Mouse (Mus musculus): Measurements from ENCODE around the gene Lmcd1.

Gene Lmcd1

DNA sequence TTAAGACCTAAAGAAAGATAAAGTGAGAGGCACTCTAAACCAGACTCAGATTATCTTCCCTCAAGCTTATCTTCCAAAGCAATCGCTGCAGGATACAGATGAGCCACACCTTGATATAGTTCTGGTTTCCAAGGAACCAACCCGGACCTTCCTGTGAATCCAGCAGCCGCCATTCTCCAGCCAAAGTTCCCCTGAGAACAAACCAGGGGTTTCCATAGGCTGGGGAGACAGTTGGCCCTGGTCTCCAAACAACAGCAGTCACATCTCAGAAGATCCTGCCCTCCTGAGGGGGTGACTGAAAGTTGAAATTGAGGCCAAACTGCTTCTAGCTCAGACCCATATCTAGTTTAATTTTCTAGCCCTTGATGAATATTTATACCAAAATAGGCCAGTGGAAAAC is 14.7 kb downstream of the Lmcd1 start:
- peak; percentile 93 for DNase-seq

DNA sequence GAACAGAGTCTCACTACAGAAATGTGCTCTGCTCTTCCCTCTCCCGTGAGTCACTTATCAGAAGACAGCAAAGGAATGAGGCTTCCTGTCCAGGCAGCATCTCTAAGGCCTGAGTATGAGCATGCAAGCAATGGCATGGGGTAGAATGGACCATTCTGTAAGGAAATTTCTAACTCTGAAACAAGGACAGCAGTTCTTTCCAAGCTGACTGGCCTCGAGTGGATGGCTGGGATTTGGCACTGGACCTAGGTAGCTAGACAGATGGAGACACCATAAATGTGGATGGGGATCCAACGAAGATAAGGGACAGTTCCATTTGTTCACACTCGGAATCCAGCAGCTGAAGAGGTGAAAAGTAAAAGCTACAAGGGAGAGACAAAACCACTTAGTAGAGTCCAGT is 17.6 kb downstream of the Lmcd1 start:
- DNase-seq = peak; percentile 61

DNA sequence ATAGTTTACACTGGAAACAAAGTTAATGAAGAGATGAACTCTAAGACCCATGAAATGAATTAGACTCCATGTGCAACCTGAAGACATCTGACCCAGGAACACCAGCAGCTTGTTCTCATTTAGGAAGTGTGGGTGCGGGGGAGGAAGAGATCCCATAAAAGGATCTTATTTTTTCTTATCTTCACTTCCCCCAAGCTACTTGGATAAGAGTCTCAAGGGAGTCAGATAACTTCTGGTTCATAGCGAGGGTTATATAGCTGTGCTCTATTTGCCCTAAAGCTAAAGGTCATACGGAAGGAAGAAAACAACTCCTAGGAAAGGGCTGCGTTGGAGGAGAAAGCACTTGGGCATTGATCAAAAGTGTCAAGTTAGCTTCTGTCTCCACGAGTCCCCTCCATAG is 19.8 kb downstream of the Lmcd1 start:
- peak; percentile 80 for DNase-seq

DNA sequence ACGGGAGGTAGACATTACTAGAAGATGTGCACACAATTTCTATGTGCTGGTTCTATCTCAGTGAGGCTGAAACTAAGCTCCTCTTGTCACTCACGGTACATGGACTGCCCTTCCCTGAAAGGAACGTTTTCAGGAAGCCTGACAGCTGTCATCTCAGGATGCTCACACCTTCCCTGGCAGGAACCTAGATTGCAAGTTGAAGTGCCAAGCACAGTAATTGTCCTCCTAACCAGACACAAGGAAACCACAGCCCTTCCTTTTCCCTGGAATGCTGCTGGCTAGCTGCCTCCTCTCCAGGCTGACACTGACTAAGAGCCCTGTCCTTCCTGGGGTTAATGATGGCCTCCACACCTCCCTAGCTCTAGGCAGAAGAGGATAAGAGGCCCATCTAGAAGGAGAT is 21.7 kb downstream of the Lmcd1 start:
- DNase-seq = peak; percentile 97

DNA sequence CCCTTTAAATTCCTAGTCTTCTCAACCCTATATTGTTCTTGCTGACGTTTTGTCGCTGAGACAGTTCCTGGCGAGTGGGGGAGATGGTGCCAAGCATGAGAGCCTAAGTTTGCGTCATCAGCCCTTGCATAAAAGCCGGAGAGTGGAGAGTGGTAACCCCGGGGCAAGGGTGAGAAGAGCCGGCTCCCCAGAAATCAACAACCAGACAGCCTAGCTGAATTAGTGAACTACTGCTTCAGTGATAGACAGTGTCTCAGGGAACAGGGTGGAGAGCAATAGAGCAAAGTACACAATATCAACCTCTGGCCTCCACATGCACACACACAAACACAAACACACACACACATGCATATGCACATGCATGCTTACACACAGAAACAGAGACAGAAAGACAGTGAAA is 26.6 kb downstream of the Lmcd1 start:
- DNase-seq = no peak

DNA sequence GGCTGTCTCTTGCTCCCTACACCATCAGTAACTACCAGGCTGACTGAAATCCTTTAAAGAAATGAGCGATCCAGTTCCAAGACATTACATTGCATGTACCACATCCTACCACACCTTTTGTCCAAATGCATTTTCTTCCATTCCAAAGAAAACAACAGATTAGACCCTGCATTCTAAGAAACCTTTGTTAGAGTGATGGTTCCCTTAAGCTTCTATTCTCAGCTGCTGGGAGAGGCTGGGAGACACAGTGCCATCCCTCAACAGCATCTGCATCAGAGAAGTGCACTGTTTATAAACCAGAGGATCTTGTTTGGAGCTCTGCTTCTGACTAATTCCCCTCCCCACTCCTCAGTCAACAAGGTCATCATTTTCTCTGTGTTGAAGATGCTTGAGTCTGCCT is 27.1 kb downstream of the Lmcd1 start:
- peak; percentile 49 for DNase-seq

DNA sequence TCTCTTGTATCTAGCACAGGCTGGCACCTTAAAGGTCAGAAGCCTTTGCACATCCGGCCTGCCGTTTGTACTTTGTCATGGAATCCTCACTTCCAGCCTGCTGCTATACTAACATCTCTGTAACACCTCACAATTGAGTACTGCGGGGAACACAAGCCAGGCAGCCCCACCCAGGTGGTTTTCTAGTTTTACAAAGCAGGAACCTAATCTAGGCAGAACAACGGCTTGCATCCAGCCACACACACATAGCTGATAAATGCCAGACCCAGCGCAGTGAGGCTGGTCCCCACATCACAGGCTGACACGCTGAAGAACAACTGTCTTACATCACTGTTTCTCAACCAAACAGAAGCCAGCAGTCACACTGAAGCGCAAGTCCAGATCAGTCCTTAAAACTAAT is 28.7 kb downstream of the Lmcd1 start:
- peak; percentile 96 for DNase-seq

DNA sequence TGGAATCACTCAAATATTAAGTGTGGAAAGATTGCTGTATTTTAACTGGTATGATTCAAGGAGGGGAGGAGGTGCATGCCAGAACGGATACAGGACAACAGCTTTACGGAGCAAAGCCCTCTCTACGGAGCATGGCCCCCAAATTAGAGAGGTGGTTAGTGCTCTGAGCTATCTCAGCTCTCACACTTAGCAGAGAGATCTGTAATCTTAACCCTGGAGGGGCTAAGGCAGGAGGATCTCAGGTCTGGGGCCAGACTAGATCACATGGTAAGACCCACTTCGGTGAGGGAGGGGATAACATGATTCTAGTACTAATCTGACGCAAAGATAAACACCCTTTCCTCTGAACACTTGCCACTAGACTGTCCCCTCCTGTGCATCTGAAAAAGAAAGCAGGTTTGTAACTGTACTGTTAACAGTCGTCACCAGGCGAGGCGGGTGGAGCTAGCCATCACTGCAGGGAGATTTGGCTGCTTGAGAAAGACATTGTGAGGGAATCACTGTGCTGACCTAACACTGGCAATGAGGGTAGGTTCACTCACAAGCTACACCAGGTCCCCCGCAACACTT is 29.3 kb downstream of the Lmcd1 start:
- DNase-seq = no peak

DNA sequence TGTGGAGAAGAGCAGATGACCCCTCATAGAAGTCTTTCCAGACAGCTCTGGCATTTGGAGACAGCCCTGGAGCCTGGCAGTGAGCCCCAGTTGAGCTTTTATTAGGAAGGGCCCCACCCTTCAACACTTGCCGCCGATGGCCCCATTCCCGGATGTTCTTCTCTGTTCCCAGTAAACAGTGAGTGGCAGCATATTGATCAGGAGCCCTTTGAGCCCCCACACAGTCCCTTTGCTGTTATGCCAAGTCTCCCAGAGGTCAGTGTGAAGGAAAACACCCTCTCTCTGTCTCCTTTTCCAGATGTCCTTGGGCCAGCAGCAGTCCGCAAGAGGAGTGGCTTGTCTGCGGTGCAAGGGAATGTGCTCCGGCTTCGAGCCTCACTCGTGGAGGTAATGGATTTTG is 31.2 kb downstream of the Lmcd1 start:
- peak; percentile 98 for DNase-seq

DNA sequence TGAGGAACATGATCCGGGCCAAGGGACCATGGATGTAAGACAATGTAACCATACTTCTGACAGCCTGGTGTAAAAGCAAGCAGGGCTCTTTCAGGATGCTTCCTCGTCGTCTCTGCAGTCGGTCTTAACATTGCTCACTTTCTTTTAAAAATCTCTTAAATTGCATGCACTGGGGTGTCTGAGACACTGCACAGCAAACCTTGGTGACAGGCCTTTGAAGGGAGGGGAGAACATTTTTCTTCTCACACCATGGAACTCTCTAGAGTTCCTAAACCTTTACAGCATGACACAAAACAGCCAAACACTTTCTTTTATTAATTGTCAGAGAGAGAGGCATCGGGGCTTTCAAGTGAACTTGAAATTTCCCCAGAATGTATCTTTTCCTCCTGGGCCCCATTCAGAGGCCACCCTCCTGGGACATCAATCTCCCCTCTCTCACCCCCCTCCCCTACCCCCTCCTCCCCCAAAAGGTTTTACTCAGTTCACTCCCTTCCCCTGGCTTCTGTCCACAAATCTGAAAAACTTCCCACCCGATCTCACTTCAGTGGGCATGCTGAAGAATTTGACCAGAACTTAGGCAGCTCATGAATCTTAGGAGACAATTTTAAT is 35.9 kb downstream of the Lmcd1 start:
- no peak for DNase-seq

DNA sequence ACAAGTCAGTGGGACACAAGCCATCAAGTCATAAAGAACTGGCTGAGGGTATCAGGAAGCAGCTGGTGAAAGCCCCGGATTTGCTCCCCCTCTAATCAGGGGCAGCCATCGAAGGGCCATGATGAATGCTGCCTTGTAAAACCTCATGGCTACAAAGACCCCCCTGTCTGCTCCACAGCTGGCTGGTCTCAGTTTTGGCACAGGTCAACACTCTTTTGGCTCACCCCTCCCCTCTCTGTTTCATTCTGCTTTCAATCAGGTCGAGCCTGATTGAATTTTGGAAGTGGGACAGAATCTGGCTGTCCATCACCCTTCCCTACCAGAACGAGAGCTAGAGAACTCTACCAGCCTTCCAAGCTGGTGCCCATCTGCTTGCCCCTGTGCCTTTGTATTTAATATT is 37.8 kb downstream of the Lmcd1 start:
- no peak for DNase-seq

DNA sequence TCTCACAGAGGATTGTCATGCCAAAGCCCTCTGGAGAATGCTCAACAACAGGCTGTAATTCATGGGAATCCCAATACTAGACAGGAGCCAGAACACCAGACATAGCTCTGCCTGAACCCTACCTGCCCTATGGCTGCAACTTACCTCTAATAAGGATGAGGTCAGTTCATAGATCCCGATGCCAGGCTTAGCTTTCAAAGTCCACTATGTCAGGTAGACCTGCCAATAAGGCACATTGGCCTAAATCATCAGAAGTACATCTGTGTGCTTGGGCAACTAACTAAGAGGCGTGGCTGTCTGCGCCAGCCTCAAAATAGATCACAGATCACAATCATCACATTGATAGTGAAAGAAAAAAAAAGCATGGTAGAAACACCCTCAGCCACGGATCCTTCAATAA is 45.9 kb downstream of the Lmcd1 start:
- DNase-seq = no peak

DNA sequence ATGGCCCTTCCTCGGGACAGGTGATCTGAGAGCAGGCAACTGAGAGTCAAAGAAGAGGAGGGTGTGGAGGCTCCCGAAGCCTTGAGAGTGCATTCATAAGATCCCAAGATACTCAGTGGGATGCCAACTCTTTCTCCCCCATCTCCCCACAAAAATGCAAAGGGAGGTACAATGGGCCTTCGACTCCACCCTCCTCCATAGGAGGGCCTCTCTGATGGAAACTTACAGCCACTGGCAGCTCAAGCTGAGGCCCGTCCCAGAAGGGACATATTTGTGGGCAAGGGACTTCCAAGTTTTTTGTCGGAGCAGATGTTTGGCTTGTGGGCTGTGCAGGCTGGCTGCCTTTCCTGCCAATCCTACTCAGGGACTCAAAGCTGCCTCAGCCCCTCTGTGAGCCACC is 47.1 kb downstream of the Lmcd1 start:
- DNase-seq = peak; percentile 93

DNA sequence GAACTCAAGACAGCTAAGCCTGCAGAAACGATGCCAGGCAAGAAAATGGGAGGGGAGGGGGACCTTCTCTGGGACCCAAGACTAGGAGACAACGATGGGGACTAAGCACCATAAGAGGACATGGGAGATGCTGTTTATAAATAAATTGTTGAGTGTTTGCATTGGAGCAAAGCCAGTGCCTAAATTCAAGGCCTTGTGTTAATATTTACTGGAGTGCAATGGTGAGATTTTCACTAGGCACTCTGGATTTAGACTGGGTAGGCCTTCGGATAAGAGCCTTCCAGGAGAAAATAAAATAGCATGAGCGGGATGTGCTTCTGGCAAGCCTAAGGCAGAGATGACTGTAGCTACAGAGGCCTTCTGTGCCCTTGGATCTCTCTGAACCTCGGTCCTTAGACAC is 49.4 kb downstream of the Lmcd1 start:
- no peak for DNase-seq

DNA sequence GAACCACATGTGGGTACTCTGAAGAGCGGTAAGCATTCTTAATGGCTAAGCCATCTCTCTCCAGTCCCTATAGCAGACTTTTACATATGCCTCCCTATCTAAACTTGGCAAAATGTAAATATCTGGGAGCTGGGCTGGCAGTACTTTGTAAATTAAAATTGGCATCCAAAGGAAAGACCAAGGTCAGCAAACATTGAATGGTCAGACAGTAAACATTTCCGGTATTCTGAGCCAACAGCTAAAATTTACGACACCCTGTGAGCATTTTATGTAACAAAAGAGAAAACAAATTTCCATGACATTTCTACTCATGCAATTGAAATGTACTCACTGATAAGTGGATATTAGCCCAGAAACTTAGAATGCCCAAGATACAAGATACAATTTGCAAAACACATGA is 51.7 kb downstream of the Lmcd1 start:
- DNase-seq = no peak

DNA sequence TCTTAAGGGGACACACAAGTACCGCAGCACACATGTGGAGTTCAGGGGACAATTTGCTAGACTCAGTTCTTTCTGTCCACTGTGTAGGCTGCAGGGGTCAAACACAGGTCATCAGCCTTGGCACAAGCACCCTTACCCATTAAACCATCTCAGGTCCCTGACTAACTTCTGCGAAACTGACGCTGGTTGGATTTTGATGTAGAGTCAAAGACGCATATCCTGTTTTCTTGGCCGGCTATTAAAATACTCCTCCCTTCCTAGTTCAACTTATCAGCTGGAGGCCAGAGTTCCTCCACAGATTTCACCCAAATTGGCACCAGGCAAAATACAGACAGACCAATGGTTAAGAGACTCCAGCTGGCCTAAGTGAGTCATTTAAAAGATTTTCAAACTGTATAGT is 54.2 kb downstream of the Lmcd1 start:
- DNase-seq = peak; percentile 97

DNA sequence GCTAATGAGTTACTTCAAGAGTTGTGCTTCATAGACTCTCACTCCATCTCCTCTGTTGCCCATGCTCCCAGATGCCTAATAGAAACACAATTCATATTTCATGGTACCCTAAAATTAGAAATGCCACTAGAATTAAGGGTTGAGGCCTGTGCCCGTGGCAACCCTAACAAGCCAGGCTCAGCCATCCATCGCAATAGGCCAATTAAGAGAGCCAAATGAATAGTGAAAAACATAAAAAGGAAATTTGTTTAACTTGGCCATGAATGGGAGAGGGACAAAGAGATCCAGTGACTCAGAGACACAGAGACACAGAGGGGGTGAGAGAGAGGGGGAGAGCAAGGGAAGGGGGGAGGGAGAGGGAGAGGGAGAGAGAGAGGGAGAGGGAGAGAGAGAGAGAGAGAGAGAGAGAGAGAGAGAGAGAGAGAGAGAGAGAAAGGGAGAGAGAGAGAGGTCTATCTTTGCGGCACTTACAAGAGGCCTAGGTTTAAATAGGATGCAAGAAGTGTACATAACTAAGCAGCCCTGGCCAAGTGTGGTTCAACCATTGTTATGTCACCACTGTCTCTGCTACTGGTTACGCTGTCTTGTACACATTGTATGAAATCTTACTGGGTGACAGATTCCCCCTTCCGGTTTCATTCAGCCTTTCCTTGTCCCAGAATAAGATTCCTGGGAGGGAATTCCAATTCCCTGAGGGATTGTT is 57.1 kb downstream of the Lmcd1 start:
- no peak for DNase-seq

DNA sequence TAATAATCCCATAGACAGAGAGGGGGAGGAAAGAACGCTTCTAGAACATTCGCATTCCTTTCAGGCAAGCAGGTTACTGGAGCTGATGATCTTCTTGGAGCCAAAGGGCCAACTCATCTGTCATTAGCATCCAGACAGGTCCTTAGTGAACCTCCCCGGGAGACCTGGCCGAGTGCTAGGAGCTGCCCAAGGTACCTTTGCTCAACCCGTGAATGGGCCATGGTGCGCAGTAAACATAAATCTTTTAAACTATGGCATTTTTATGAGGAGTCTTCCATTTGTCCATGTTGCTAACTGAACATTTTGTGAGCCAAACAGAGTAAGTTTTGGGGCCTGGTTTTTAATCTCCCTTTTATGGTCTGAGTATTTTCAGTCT is 57.7 kb downstream of the Lmcd1 start:
- DNase-seq = no peak

DNA sequence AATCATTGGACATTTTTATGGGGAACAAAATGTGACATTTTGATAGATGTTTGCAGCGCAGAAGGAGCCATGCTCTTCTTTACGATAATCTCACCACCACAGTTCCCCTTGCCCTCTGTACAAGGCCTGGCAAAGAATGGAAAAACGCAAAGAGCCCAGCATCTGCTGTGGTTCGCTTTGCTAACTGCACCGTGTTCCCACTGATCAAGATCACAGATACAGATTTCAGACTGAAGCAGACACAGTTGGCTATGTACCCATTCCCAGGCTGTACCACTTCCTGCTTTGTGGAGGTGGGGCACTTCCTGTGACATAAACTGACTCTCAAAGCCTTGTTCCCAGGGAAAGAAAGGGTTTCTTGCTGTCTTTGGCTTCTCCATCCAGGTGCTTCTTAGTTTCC is 60.4 kb downstream of the Lmcd1 start:
- no peak for DNase-seq

DNA sequence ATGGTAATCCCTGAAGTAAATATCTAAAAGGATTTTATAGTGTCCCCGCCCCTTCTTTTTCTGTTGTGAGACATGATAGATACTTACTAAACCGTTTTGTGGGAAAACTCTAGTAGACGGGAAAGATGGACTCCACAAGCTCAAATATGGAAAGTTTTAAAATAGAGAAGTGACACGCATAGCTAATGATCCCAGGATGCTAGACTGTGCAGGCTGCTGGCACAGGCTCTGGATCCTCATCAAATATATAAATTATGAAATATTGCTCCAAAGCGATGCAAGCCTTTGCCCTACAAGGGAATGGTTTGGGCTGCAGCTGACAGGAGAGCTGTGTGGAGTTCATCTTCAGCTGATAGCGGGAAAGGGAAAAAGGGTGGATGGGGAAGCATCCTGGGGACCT is 64.1 kb downstream of the Lmcd1 start:
- DNase-seq = peak; percentile 71

DNA sequence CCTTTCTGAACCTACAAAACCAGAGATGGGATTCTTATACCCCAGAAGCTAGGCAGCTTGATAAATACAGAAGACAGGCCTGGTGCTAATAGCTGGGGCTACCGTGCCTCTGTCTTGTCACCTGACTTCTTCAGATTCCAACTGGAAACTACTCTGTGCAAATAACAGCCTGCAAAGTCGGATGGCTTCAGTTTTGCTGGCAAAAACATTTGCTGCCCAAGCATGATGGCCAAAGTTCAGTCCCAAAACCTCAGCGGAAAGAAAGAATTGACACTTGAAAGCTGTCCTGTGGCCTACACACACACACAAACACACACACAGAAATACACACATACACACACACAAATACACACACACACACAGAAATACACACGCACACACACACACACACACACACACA is 65.5 kb downstream of the Lmcd1 start:
- no peak for DNase-seq

DNA sequence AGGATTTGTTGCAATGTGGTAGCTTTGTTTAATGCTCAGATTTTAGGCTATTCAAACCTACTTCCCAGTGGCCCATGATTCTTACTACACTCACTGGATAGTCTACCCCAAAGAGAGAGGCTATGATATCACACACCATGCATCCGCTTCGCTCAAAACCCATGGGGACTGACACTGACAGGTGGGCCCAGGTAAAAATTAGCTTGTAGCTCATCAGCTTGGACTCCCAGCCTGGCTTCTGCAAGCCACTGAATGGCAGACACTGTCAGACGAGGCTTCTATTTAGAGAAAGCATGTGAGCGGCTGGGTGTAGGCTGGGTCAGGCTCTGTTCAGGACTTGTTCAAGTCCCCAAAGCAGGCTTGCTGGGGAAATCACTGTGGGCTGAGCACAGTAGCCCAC is 76.9 kb downstream of the Lmcd1 start:
- peak; percentile 87 for DNase-seq

DNA sequence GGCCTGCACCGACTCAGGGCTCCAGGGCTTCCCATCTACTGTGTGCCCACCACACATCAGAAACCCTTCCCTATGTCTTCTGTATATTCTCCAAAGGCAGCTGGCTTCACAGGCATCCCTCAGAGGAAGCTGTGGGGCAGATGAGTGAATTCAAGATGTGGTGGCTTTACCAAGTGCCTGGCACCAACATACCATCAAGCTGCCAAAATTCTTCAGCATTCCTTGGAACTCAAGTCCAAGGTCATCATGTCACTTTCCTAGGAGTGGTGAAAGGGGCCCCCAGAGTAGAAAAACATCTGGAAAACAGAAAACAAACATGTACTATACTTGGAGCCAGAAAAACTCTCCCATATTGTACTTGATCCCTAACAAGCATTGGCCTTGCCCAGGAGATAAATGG is 85.8 kb downstream of the Lmcd1 start:
- DNase-seq = peak; percentile 66

DNA sequence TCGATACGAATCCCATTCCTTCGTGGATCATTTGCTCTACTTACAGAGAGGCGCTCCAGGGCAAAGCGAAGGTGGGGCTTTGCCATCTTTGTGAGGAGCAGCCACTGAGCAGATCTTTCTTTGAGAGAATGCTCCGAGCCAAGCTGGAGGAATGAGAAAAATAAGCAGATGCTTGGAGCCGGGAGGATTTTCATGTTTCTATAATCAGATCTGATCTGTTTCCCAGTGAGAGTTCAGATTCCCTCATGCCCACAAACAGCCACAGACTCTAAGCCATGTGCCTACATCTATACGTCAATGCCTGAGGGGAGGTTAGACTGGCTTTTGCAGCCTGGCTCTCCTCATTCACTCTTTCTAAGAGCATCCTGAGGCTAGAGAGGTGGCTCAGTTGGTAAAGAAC is 87.1 kb downstream of the Lmcd1 start:
- DNase-seq = peak; percentile 81

Data from heart, adult 11 months (tissue).